Mouse (Mus musculus) left cerebral cortex, adult 2 months (tissue): ENCODE measurements around the gene Scn4a. TPM values are rescaled to one million over a fixed set of nuclear protein-coding genes. Genes with fewer than 3 reads are reported as not detected.

Source experiments
- DNase-seq, 2 experiments: peaks; one replicate each; pipeline ENCODE4 v3.0.0; 2021 to 2022; ENCODE audit warnings: low spot score in 2 of 2, mixed read lengths in 1 of 2; ENCODE audit errors: extremely low spot score in 1 of 2
- H3K27ac ChIP-seq: fragments of 200-600 bp; 2 replicates; pipeline ENCODE4 v1.8.1; 2022
- H3K4me3 ChIP-seq: fragments of 200-600 bp; 2 replicates; pipeline ENCODE4 v1.8.1; 2022
- CTCF ChIP-seq: fragments of 200-600 bp; IDR thresholded peaks from 2 replicates; pipeline ENCODE4 v1.8.1; 2022; ENCODE audit warnings: antibody characterized with exemption, mild to moderate bottlenecking, moderate library complexity
- intact Hi-C: fragments of 180-260 bp; cut with DNase I; formaldehyde crosslinking; loops from one replicate; pipeline ENCODE4 v1.15.1; 2025
- total RNA-seq, 2 experiments: library from RNA; stranded (reverse); gene quantifications; 2 replicates each; pipeline ENCODE4 v1.2.3; 2021

Gene Scn4a
- total RNA-seq, 2 experiments from 2014 or later = not detected

DNA sequence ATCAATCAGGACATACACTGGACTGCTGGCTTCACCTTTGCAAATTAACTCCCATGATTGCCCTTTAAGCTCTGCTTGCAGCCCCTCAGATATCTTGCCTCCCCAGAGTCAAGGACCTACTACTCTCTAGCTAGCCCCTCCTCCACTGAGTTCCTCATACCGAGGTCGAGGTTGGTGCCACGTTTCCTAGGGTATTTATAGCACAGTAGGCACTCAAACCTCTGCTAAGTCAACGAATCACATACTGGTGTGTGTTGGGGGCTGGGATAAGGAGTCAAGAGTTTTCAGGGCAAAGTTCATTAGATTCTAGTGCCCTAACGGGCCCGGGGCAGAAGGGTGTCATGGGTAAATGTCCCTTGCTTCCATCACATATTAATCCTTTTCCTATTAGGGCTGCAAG lies 24.0 kb downstream of the Scn4a start:
- no peak for TF ChIP-seq CTCF
- no peak overlapping the region for H3K27ac ChIP-seq
- intact Hi-C loops = loop anchor here (2.0 to 10.0 kb wide), 3 partner anchors 62 to 296 kb away; partner anchors contain the start of genes Ftsj3 and Psmc5
- H3K4me3 ChIP-seq = no peak overlapping the region
- no peak for DNase-seq

DNA sequence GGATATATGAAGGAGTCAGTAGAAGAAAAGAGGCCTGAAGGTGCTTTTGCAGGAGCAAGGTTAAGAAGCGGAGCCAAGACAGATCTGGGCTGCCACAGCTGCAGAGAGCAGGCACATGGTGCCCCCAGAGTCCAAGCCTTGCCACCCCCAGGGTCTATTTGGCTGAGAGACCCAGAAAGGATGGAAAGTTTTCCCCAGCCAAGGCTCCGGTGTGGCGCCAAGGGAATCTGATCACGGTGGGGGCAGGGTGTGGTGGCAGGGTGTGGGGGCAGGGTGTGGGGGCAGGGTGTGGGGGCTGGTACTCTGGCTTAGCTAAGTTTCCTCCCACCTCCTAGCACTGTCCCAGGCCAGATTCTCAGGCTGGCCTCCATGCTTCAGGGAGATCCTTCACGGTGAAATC lies 24.6 kb downstream of the Scn4a start:
- TF ChIP-seq CTCF = no peak
- intact Hi-C loops = loop anchor here (2.0 to 10.0 kb wide), 3 partner anchors 62 to 296 kb away; partner anchors contain the start of genes Ftsj3 and Psmc5
- H3K27ac ChIP-seq = no peak overlapping the region
- DNase-seq = no peak
- no peak overlapping the region for H3K4me3 ChIP-seq

DNA sequence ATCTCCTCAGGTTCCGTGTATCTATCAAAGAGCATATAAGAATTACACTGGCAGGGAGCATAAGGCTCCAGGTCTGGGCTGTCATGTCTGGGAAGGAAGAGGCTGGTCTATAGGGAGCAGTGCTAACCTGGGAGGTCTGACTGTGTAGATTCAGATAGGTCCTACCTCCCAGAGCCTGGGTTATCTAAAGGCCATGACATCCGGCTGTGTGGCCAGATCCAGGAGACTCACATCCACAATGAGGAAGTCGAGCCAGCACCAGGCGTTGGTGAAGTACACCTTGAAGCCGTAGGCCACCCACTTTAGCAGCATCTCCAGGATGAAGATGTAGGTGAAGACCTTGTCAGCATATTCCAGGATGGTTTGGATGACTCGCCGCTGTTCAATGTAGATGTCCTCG lies 26.6 kb downstream of the Scn4a start:
- DNase-seq = no peak
- Histone ChIP-seq H3K4me3 (no peak overlapping the region), H3K27ac (no peak overlapping the region)
- intact Hi-C loops = loop anchor here (5.0 to 10.0 kb wide), 2 partner anchors 69 to 298 kb away; partner anchors contain the start of genes Ftsj3 and Psmc5
- no peak for TF ChIP-seq CTCF

DNA sequence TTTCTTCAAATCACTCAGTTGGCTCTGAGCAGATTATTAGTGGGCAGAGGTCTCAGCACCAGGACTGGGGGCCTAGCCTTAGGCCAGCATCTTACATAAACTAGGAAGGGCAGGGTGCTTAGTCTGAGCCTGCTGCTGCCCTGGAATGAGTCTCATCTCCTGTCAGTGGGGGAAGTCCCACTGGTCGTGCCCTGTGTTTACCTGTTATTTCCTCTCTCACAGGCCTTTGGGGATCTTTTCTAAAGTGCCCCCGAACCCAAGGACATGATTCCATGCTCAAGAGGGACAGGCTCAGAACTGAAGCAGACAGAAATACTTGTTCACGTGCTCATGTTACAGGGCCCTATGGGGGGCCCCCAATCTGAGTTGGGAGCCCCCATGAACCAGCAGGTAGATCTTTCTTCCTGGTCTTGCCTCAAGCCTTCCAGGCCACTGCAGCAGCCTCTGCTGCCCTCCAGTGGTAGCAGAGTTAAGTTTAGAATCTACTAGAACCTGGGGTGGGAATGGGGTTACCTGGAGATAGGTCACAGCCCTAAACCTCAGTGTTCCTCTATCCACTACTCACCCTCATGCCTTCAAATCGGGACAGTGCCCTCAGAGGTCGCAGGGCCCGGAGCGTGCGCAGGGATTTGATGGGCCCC lies 27.4 kb downstream of the Scn4a start:
- Histone ChIP-seq H3K4me3 (no peak overlapping the region), H3K27ac (no peak overlapping the region)
- peak; percentile 86 for TF ChIP-seq CTCF
- DNase-seq = peak; percentile 56 to 64
- intact Hi-C loops = loop anchor here (5.0 to 10.0 kb wide), 2 partner anchors 68 to 299 kb away; partner anchors contain the start of genes Ftsj3 and Psmc5

DNA sequence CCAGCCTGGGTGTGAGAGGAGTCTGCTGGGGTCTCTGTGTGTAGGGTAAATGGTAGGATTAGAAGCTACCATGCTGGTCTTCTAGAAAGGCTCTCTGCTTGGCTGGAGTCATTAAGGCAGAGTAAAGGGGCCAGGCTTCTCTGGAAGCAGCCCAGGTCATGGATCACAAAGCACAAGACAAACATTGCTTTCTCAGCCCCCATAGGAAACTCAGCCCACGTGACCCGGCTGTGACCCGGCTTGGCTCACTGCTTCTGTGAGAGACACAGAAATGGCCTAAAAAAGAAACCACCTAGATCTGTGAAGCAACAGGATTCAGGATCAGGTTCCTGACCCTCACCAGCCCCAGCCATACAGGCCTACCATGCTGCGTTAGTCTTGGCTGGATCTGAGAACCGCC lies 28.2 kb downstream of the Scn4a start:
- no peak for DNase-seq
- TF ChIP-seq CTCF = no peak
- Histone ChIP-seq H3K27ac (no peak overlapping the region), H3K4me3 (no peak overlapping the region)
- intact Hi-C loops = loop anchor here (5.0 to 10.0 kb wide), 2 partner anchors 68 to 300 kb away; partner anchors contain the start of genes Ftsj3 and Psmc5

DNA sequence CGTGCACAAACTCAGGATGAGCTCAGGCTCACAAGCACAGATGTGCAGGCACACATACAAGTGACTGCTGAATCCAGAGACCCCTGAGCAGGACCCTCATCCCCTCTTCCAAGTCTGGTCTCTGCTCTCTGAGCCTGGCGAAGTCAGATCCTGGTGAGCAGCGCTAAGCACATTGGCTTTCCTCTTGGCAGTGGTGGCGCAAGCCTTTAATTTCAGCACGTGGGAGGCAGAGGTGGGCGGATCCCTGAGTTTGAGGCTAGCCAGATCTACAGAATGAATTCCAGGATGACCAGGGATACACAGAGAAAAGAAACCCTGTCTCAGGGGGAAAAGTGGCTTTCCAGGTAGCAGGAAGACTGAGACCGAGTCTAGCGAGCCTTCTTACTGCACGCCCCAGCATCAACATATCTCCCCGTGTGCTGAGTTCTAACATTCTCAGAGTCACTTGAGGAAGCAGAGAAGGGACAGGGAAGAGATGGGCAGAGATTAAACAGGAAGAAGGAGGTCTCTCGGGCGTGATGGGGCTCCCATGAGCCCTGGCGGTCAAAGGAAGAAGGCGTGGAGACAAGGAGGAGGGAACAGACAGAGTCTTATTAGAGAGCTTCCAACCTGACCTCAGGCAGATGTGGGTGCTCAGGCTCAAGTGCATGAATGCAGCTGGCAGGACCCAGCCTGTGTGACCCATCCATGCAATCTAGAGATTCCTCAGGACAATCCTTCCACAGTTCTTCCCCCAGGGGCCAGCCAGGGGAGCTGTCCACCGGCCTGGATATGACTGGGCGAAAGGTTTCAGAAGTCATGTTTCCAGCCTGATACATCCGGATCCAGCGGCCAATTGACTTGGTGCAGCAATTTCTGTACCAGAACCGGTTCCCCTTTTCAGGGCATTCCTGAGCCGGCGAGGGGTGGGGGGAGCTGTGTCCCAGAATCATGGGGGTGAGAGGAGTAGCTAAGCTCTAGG lies 34.4 kb downstream of the Scn4a start:
- peak in 1 of 2 experiments; percentile 23 for DNase-seq
- H3K4me3 ChIP-seq = no peak overlapping the region
- intact Hi-C loops = no loop called here
- no peak for TF ChIP-seq CTCF
- no peak overlapping the region for H3K27ac ChIP-seq

DNA sequence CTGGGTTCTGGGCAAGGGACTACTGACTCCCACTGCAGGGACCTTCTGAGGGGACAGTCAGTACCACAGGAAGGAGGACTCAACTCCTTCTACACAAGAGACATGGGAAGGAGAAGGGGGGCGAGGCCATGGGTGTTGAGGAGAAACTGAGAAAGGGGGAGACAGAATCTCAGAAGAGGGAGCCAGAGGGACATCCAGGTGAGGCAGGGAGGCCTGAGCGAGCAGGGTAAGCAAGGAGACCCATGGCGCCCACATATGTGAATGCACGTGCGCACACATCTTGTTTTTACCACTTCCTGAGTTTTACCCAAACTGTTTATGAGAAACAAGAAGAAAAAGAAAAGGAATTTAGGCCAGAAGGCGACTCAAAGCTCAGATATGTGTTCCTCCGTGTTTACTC lies 35.3 kb downstream of the Scn4a start:
- intact Hi-C loops = no loop called here
- Histone ChIP-seq H3K27ac (no peak overlapping the region), H3K4me3 (no peak overlapping the region)
- DNase-seq = no peak
- TF ChIP-seq CTCF = no peak

DNA sequence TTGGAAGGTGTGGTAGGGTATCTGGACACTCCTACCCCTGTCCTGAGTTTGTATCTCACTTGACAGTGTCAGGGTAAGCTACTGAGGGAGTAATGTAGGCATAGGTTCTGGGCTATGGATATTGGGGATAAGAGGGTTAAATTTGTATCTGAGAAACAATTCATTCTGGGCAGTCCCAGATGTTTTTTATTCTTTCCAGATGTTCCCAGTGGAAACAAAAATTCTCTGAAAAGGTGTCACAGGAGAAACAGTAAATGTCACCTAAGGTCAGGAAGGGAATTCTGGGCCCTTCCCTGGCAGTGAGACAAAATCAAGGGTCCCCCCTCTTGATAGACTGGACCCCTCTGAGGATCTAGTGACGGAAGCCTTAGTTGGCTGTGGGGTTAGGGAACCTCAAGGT lies 36.7 kb downstream of the Scn4a start:
- no peak overlapping the region for H3K4me3 ChIP-seq
- no peak overlapping the region for H3K27ac ChIP-seq
- intact Hi-C loops = no loop called here
- TF ChIP-seq CTCF = no peak
- no peak for DNase-seq

DNA sequence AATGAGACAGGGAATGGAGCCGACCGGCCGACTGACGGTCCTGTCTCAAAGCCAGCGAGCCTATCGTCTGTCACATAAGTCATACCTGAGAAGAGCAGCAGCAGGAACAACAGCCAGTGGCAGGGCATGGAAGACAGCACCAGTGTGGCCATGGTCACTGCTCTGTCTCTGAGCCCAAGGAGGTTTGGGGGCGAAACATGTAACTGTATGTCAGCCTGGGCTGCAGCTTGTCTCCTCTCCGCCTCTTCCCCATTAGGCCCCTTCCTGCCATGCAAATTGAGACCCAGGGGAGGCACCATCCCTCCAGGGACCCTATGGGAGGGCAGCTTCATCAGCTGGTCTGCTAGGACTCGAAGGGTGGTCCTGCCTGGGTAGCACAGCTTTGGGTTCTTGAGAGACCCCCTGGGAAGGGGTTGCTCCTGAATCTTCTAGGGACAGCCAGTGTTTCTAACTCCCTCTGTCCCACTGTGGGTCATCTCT lies 38.7 kb downstream of the Scn4a start, which contains the start of gene Cd79b:
Gene Cd79b (minus strand): TSS at position 430 of the 480 bp plus-strand sequence.
- no peak for TF ChIP-seq CTCF
- DNase-seq = no peak
- intact Hi-C loops = no loop called here

DNA sequence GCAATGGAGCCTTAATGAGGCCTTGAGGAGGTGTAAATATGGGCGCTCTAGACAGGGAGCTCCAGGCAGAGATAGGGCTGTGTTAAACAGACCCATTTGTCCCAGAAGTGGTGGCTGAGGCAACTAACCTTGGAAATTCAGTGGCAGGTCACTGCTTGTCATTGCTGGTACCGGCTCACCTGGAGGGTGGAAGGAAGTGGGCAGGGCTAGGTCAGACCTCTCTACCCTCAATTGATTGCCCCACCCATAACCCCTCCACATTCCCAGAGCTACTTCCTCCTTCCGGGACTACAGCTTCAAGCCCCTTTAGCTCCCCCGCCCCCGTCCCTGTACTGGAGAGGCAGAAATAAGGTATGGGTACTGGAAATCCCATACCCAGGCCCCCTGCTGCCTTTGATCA lies 39.6 kb downstream of the Scn4a start:
- Histone ChIP-seq H3K4me3 (no peak overlapping the region), H3K27ac (no peak overlapping the region)
- intact Hi-C loops = no loop called here
- DNase-seq = no peak
- no peak for TF ChIP-seq CTCF

More for the DNA sequence above, 38.7 kb downstream of the Scn4a start, which contains the start of gene Cd79b:
- Histone ChIP-seq H3K27ac (no peak within 1 kb of the TSS), H3K4me3 (no peak within 1 kb of the TSS)

DNA sequence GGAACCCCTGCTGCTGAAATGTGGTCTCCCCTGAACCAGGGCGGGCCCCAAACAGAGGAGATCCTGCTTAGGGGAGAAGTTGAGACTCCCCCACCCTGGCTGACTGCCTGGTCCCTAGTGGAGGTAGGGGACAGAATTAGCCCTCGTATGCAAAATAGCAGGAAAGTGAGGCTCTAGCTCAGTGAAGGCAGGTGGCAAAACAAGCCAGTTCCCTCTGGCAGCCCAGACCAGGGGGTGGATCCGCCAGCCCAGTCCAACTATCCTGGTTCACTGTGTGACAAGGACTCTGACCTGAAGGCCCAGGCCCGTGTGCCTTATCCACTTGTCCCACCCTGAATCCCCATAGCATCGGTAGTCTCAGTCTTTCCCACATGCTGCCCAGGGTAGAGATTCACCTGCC lies 43.0 kb downstream of the Scn4a start:
- TF ChIP-seq CTCF = no peak
- DNase-seq = no peak
- intact Hi-C loops = no loop called here
- Histone ChIP-seq H3K4me3 (no peak overlapping the region), H3K27ac (no peak overlapping the region)

DNA sequence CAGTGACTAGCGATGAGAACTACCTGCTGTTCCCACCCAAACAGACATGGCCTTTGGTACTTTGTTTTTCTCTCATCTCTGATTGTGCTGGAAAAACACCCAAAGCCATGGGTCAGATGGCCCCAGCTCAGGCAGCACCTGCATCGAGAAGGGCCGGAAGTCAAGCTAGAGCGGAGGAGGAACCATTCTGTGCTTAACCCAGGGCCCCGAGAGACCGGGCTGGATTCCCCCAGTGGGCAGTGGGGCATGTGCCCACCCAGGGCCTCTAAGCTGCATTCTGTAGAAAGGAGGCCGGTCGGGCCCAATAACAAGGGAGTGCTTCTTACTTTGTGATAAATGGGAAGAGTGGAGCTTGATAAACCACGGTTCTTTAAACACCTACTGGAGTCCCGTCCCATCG lies 44.9 kb downstream of the Scn4a start:
- no peak overlapping the region for H3K4me3 ChIP-seq
- no peak for DNase-seq
- intact Hi-C loops = no loop called here

More for the DNA sequence above, 44.9 kb downstream of the Scn4a start:
- no peak for TF ChIP-seq CTCF
- H3K27ac ChIP-seq = no peak overlapping the region
